Mouse (Mus musculus) intestine, embryonic 14.5 days (tissue): ENCODE data around the gene Lax1. TPM values are rescaled to one million over a fixed set of nuclear protein-coding genes. Genes with fewer than 3 reads are reported as not detected.

Source experiments
- ATAC-seq: fragments of 200-750 bp; cut with Nextera tagmentation; replicated peaks from 2 replicates; pipeline ENCODE4 v1.8.0; 2017; ENCODE audit warnings: low read depth, moderate number of reproducible peaks, moderate TSS enrichment, moderate library complexity; ENCODE audit not compliant: low FRiP score, low TSS enrichment
- DNase-seq: peaks from one replicate; pipeline ENCODE4 v3.0.0-alpha.2; 2018; ENCODE audit warnings: low spot score
- H3K27ac ChIP-seq: fragments of 300-500 bp; sonication (generic); 2 replicates; pipeline ENCODE4 v1.5.1; 2014; ENCODE audit warnings: low read depth, mild to moderate bottlenecking, control low read depth
- H3K27me3 ChIP-seq: fragments of 300-500 bp; sonication (generic); replicated peaks from 2 replicates; pipeline ENCODE4 v1.6.1; 2014; ENCODE audit warnings: low read length, control low read depth; ENCODE audit not compliant: control insufficient read depth, insufficient read depth
- H3K36me3 ChIP-seq: fragments of 300-500 bp; sonication (generic); 2 replicates; pipeline ENCODE4 v1.6.1; 2014; ENCODE audit warnings: low read length, control low read depth; ENCODE audit not compliant: control insufficient read depth, insufficient read depth
- H3K4me1 ChIP-seq: fragments of 300-500 bp; sonication (generic); replicated peaks from 2 replicates; pipeline ENCODE4 v1.6.1; 2014; ENCODE audit warnings: low read length, control low read depth, mixed read lengths; ENCODE audit not compliant: control insufficient read depth, insufficient read depth
- H3K4me2 ChIP-seq: fragments of 300-500 bp; sonication (generic); 2 replicates; pipeline ENCODE4 v1.6.1; 2014; ENCODE audit warnings: low read length
- H3K4me3 ChIP-seq: fragments of 300-500 bp; sonication (generic); 2 replicates; pipeline ENCODE4 v1.5.1; 2014; ENCODE audit warnings: low read depth, low read length, control low read depth, mixed read lengths
- H3K9ac ChIP-seq: fragments of 300-500 bp; sonication (generic); 2 replicates; pipeline ENCODE4 v1.6.1; 2014; ENCODE audit warnings: mild to moderate bottlenecking, low read length
- H3K9me3 ChIP-seq: fragments of 300-500 bp; sonication (generic); 2 replicates; pipeline ENCODE4 v1.6.1; 2016; ENCODE audit warnings: low read length, control low read depth; ENCODE audit not compliant: control insufficient read depth
- WGBS: fragments of 180-500 bp; shearing (Covaris S2); extraction: QIAGEN DNeasy Blood & Tissue Kit; methylation state at CpG from one replicate; pipeline ENCODE4 v1.1.7; 2014; 5-methylcytosine and 5-hydroxymethylcytosine counted together
- polyA plus RNA-seq: library from polyadenylated mRNA; unstranded; fragments of >200 nt; fragmentation: Nextera tagmentation; extraction: Ambion mirVana; gene quantifications from 2 replicates; pipeline ENCODE4 v1.2.1, GENCODE M21; 2014

Gene Lax1
- polyA plus RNA-seq, 1 experiment from 2014 or later, result 0.45 TPM

- DNase-seq, result no peak
- WGBS, result 87% methylated on average over 1 of the region's 1 CpGs
- H3K4me3 ChIP-seq, result no peak overlapping the region
These were observed 5.0 kb upstream of the Lax1 start for GRCm38 (mm10) chr1:133694876-133695275.

GRCm38 (mm10) chr1:133694301-133694700 is 4.4 kb upstream of the Lax1 start:
- H3K9ac ChIP-seq, result no peak overlapping the region
- no peaks in the 10 kb centered on the region for H3K36me3 ChIP-seq
- DNase-seq (no peak), ATAC-seq (no peak; the same call in 1 of the 2 replicates)
- H3K27ac ChIP-seq, result no peak overlapping the region
- H3K4me1 ChIP-seq, result peaks cover 22% of the 10 kb centered on the region
- no peak overlapping the region for H3K4me3 ChIP-seq
- H3K9me3 ChIP-seq, result no peaks in the 10 kb centered on the region
- WGBS, result 5% methylated on average over 1 of the region's 1 CpGs
- no peaks in the 10 kb centered on the region for H3K27me3 ChIP-seq
- H3K4me2 ChIP-seq, result no peak overlapping the region

More at GRCm38 (mm10) chr1:133694876-133695275, 5.0 kb upstream of the Lax1 start:
- Histone ChIP-seq H3K4me2 (no peak overlapping the region), H3K4me1 (peaks cover 22% of the 10 kb centered on the region), H3K9ac (no peak overlapping the region), H3K9me3 (no peaks in the 10 kb centered on the region), H3K36me3 (no peaks in the 10 kb centered on the region), H3K27ac (no peak overlapping the region), H3K27me3 (no peaks in the 10 kb centered on the region)
- no peak for ATAC-seq

GRCm38 (mm10) chr1:133693536-133694114 is 3.7 kb upstream of the Lax1 start:
- Histone ChIP-seq H3K9ac (no peak overlapping the region), H3K9me3 (no peaks in the 10 kb centered on the region), H3K27me3 (no peaks in the 10 kb centered on the region), H3K4me1 (peaks cover 22% of the 10 kb centered on the region), H3K4me3 (no peak overlapping the region), H3K27ac (no peak overlapping the region), H3K36me3 (no peaks in the 10 kb centered on the region), H3K4me2 (no peak overlapping the region)
- DNase-seq (no peak), ATAC-seq (no peak)
- WGBS, result 65% methylated on average over 11 of the region's 11 CpGs

- Histone ChIP-seq H3K4me3 (no peak overlapping the region), H3K9ac (no peak overlapping the region), H3K36me3 (no peaks in the 10 kb centered on the region), H3K27ac (no peak overlapping the region), H3K4me1 (peaks cover 22% of the 10 kb centered on the region), H3K4me2 (no peak overlapping the region), H3K9me3 (no peaks in the 10 kb centered on the region), H3K27me3 (no peaks in the 10 kb centered on the region)
- 60% methylated on average over 4 of the region's 4 CpGs for WGBS
- ATAC-seq (no peak), DNase-seq (no peak)
These were observed 2.3 kb upstream of the Lax1 start for GRCm38 (mm10) chr1:133692195-133692594.

- H3K9ac ChIP-seq, result no peak overlapping the region
- no peaks in the 10 kb centered on the region for H3K27me3 ChIP-seq
- H3K4me1 ChIP-seq, result peaks cover 14% of the 10 kb centered on the region
- H3K9me3 ChIP-seq, result no peaks in the 10 kb centered on the region
- no peaks in the 10 kb centered on the region for H3K36me3 ChIP-seq
- 96% methylated on average over 6 of the region's 6 CpGs for WGBS
- H3K4me2 ChIP-seq, result no peak overlapping the region
- DNase-seq (no peak), ATAC-seq (no peak)
- no peak overlapping the region for H3K4me3 ChIP-seq
- no peak overlapping the region for H3K27ac ChIP-seq
These were observed 1.1 kb upstream of the Lax1 start for GRCm38 (mm10) chr1:133691046-133691445.

- 53% methylated on average over 7 of the region's 7 CpGs for WGBS
- no peaks in the 10 kb centered on the region for H3K36me3 ChIP-seq
- no peak overlapping the region for H3K4me3 ChIP-seq
- no peaks in the 10 kb centered on the region for H3K4me1 ChIP-seq
- no peak overlapping the region for H3K4me2 ChIP-seq
- H3K27ac ChIP-seq, result no peak overlapping the region
- H3K27me3 ChIP-seq, result no peaks in the 10 kb centered on the region
- no peak for ATAC-seq
- no peak overlapping the region for H3K9ac ChIP-seq
- no peaks in the 10 kb centered on the region for H3K9me3 ChIP-seq
- DNase-seq, result no peak
These were observed 1.6 kb downstream of the Lax1 start for GRCm38 (mm10) chr1:133688301-133688700.

- Histone ChIP-seq H3K4me3 (no peak overlapping the region), H3K4me1 (no peaks in the 10 kb centered on the region), H3K27ac (no peak overlapping the region), H3K4me2 (no peak overlapping the region), H3K9ac (no peak overlapping the region), H3K9me3 (no peaks in the 10 kb centered on the region), H3K27me3 (no peaks in the 10 kb centered on the region), H3K36me3 (no peaks in the 10 kb centered on the region)
- DNase-seq (no peak), ATAC-seq (peak; percentile 87)
- WGBS, result 75% methylated on average over 10 of the region's 10 CpGs
These were observed 4.0 kb downstream of the Lax1 start for GRCm38 (mm10) chr1:133685749-133686519.

GRCm38 (mm10) chr1:133671801-133672200 is 18.1 kb downstream of the Lax1 start:
- Histone ChIP-seq H3K4me1 (no peaks in the 10 kb centered on the region), H3K36me3 (no peaks in the 10 kb centered on the region), H3K27me3 (no peaks in the 10 kb centered on the region), H3K27ac (no peak overlapping the region), H3K9me3 (no peaks in the 10 kb centered on the region), H3K9ac (no peak overlapping the region), H3K4me2 (no peak overlapping the region), H3K4me3 (no peak overlapping the region)
- DNase-seq (no peak), ATAC-seq (no peak)
- 75% methylated on average over 3 of the region's 3 CpGs for WGBS

GRCm38 (mm10) chr1:133671266-133671665 is 18.6 kb downstream of the Lax1 start:
- no peaks in the 10 kb centered on the region for H3K9me3 ChIP-seq
- H3K9ac ChIP-seq, result no peak overlapping the region
- no peak for ATAC-seq
- H3K4me1 ChIP-seq, result no peaks in the 10 kb centered on the region
- no peak for DNase-seq
- H3K36me3 ChIP-seq, result no peaks in the 10 kb centered on the region
- no peaks in the 10 kb centered on the region for H3K27me3 ChIP-seq
- H3K27ac ChIP-seq, result no peak overlapping the region
- 83% methylated on average over 3 of the region's 3 CpGs for WGBS
- H3K4me3 ChIP-seq, result no peak overlapping the region
- no peak overlapping the region for H3K4me2 ChIP-seq
